Mouse (Mus musculus): ENCODE data around the gene Ttll12.

DNA sequence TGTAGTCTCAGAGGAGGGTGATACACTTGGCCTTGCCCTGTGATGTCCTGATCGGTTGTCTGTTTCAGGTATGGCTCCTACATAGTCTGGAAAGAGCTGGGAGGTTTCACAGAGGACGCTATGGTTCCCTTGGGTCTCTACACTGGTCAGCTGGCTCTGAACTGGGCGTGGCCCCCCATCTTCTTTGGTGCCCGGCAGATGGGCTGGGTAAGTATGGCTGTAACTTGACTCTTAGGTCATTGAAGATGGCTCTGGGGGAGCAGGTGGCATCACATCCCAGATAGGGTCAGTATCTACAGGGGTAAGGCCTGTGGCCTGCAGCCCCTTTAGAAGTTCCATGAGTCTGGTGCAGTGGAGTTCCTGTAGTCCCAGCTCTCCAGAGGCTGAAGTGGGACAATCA, 22.8 kb downstream of the Ttll12 start:
- TF ChIP-seq CTCF (conservative IDR thresholded peaks at IDR 0.05 in 1 of 2, IDR thresholded peaks at IDR 0.05 in 1 of 2; ENCODE audit: low read depth in 2 of 2, low read length in 2 of 2) (no peak), USF1 (IDR thresholded peaks at IDR 0.05; ENCODE audit: low read depth, low read length) (no peak), SIN3A (IDR thresholded peaks at IDR 0.05; ENCODE audit: low read length) (no peak), EP300 (IDR thresholded peaks at IDR 0.05; ENCODE audit: low read length) (no peak), POLR2A (IDR thresholded peaks at IDR 0.05; ENCODE audit: low read depth, low read length) (no peak), MAFK (IDR thresholded peaks at IDR 0.05; ENCODE audit: insufficient replicate concordance, low read length) (no peak), USF2 (conservative IDR thresholded peaks at IDR 0.05; ENCODE audit: low read depth, low read length) (no peak)
